ENCODE assay signal across 7 mouse cellular contexts in genomic region chr5:24686176-24686575, GRCm38 (mm10). TPM values are rescaled to one million over a fixed set of nuclear protein-coding genes. Genes with fewer than 3 reads are reported as not detected.
DNase-seq lines count a peak whose midpoint lies in the region; ATAC-seq and TF ChIP-seq lines count a peak whose summit lies in the region.

No protein-coding gene starts in this region.

- H3K27me3 ChIP-seq in heart, postnatal 0 days (ENCODE audit: control insufficient read depth, insufficient read depth, low read length), result no peaks in the 10 kb centered on the region

- no peaks in the 10 kb centered on the region; the same call in 1 of the 2 replicates for H3K4me1 ChIP-seq in brown adipose tissue, adult 24 weeks (ENCODE audit: control insufficient read depth, insufficient read depth, insufficient read length, low read length)
- 0 out of 2 replicates have a peak, but pooled peaks cover 4% of the 10 kb centered on the region for H3K4me1 ChIP-seq in heart, postnatal 0 days (ENCODE audit: control insufficient read depth, insufficient read depth)

- TF ChIP-seq CTCF in heart, postnatal 0 days (IDR thresholded peaks at IDR 0.05; ENCODE audit: low read depth), result no peak

- peak overlapping the region; percentile 72 for H3K9ac ChIP-seq in heart, postnatal 0 days (replicated peaks; ENCODE audit: low read depth, low read length)

- peak overlapping the region; percentile 66 for H3K4me2 ChIP-seq in heart, postnatal 0 days (ENCODE audit: low read depth, low read length)

- ATAC-seq in heart, postnatal 0 days (ENCODE audit: insufficient read depth, low read depth), result no peak

- peak overlapping the region; percentile 78 for H3K4me3 ChIP-seq in brown adipose tissue, adult 24 weeks (ENCODE audit: insufficient read depth, low read depth, low read length)
- peak overlapping the region; percentile 90 for H3K4me3 ChIP-seq in heart, postnatal 0 days (ENCODE audit: low read depth, low read length)

- peak overlapping the region; percentile 54 for H3K27ac ChIP-seq in brown adipose tissue, adult 24 weeks (replicated peaks; ENCODE audit: low read depth, low read length)
- H3K27ac ChIP-seq in heart, postnatal 0 days (ENCODE audit: low read depth), result peak overlapping the region; percentile 99

- H3K36me3 ChIP-seq in heart, postnatal 0 days (replicated peaks; ENCODE audit: control insufficient read depth, insufficient read depth, low read length), result peaks cover 24% of the 10 kb centered on the region

- WGBS in heart, postnatal 0 days, result under 1% methylated on average over 15 of the region's 15 CpGs

- H3K9me3 ChIP-seq in heart, postnatal 0 days (replicated peaks; ENCODE audit: control insufficient read depth, low read length), result no peaks in the 10 kb centered on the region

- DNase-seq in spleen, postnatal 36 days (ENCODE audit: low spot score in 2 of 2), result peak; percentile 40 to 52
- no peak for DNase-seq in spleen, postnatal 4 days (ENCODE audit: low spot score in 2 of 2)
- peak; percentile 47 for DNase-seq in heart, postnatal 0 days (ENCODE audit: low spot score)
- DNase-seq in lung, postnatal 25 days (ENCODE audit: low spot score), result peak; percentile 65
- no peak for DNase-seq in right cerebral cortex, postnatal 10 days (ENCODE audit: low spot score in 2 of 2)
- no peak for DNase-seq in thymus, postnatal 25 days

- TF ChIP-seq EP300 in heart, postnatal 0 days (IDR thresholded peaks at IDR 0.05; ENCODE audit: low read depth), result no peak

RNA-seq across cellular contexts. Expression of gene Nub1, which starts 0.8 kb away (rescaled TPM):
- 20.3 and 26.1 TPM in 2 replicates for polyA plus RNA-seq in brown adipose tissue, adult 24 weeks (2012; ENCODE audit: insufficient read depth, insufficient read length, missing spikeins)
- total RNA-seq in heart, postnatal 0 days (2014; rRNA removed; ENCODE audit: low replicate concordance), result 20.4 and 25.6 TPM in 2 replicates
- 19.5 and 21.3 TPM in 2 replicates for polyA plus RNA-seq in heart, postnatal 0 days (2015; fragmentation: Nextera tagmentation; extraction: Ambion mirVana)

RNA-seq across cellular contexts. Expression of gene Wdr86, which starts 44.4 kb away (rescaled TPM):
- 0.59 TPM in 1 of 2 replicates, not detected in the other for polyA plus RNA-seq in brown adipose tissue, adult 24 weeks (2012; ENCODE audit: insufficient read depth, insufficient read length, missing spikeins)
- total RNA-seq in heart, postnatal 0 days (2014; rRNA removed; ENCODE audit: low replicate concordance), result 3.4 and 5.1 TPM in 2 replicates
- polyA plus RNA-seq in heart, postnatal 0 days (2015; fragmentation: Nextera tagmentation; extraction: Ambion mirVana), result 2.7 and 2.8 TPM in 2 replicates

Comparison
In these comparisons a context has a peak if more than half of its experiments do, and no peak if none do; other contexts are left out.
1. DNase-seq: peak in spleen, postnatal 36 days (2 of 2), heart, postnatal 0 days (single experiment) and lung, postnatal 25 days (single experiment); none in spleen, postnatal 4 days (0 of 2), right cerebral cortex, postnatal 10 days (0 of 2) and thymus, postnatal 25 days (single experiment).